Mouse (Mus musculus): ENCODE measurements around the gene Cnnm3. TPM values are rescaled to one million over a fixed set of nuclear protein-coding genes. Genes with fewer than 3 reads are reported as not detected.

Gene Cnnm3
- polyA plus RNA-seq, 1 experiment from 2014 or later = 5.4 TPM

DNA sequence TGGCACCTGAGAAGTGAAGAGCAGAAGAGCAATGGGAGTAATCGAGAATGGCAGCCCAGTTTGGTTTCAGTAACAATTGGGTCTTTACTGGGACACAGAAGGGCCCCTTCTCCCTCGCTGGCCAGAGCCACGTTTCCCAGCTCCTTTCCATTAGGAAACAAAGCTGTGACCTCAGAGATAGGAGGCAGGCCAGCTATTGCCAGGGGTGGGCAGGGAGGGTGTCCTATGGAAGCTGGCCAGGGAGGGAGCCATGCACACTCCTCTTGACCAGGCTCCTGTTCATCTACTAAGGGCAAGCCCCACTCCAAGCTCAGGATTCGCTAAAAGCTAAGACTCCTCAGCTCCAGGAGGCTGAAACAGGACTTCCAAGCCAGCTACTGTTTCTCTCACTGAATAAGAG, 47.6 kb downstream of the Cnnm3 start:
- Histone ChIP-seq H3K4me2 (peak overlapping the region; percentile 98), H3K36me3 (ENCODE audit: insufficient read depth) (peaks cover 14% of the 10 kb centered on the region), H3K27ac (ENCODE audit: low read depth) (peak overlapping the region; percentile 100; the same call in 1 of the 2 replicates), H3K27me3 (ENCODE audit: insufficient read depth, low read length) (no peaks in the 10 kb centered on the region), H3K4me1 (ENCODE audit: insufficient read depth) (peaks cover 15% of the 10 kb centered on the region), H3K9me3 (ENCODE audit: low read depth, low read length) (no peaks in the 10 kb centered on the region), H3K9ac (peak overlapping the region; percentile 95), H3K4me3 (ENCODE audit: low read depth, low read length) (peak overlapping the region; percentile 94)
- ATAC-seq (ENCODE audit: insufficient read depth) (no peak), DNase-seq (no peak)
- no peak for TF ChIP-seq CTCF (IDR thresholded peaks at IDR 0.05; ENCODE audit: low read depth)
- 18% methylated on average over 4 of the region's 4 CpGs for WGBS

DNA sequence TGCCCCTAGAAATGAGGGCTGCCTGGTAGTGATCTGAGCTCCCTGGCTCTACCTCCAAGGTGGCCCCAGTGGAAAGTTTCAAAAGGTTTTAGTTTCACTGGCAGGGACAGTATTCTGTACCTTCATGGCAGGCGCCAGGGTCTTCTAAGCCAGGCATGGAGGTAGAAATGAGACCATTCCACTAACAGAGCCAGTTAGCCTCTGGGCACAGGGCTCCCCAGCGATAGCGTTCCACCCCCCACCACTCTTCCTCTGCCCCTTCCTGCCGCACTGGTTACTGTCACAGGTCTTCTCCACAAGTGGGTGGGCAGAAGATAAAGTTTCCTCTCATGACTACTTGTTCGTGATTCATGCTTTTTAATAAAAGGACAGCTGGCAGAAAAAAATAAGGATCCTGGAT, 48.2 kb downstream of the Cnnm3 start:
- 56% methylated on average over 5 of the region's 5 CpGs for WGBS
- Histone ChIP-seq H3K36me3 (ENCODE audit: insufficient read depth) (peaks cover 8% of the 10 kb centered on the region; the same call in 1 of the 2 replicates), H3K4me2 (no peak overlapping the region), H3K9ac (no peak overlapping the region), H3K27ac (ENCODE audit: low read depth) (no peak overlapping the region), H3K9me3 (ENCODE audit: low read depth, low read length) (no peaks in the 10 kb centered on the region), H3K4me3 (ENCODE audit: low read depth, low read length) (no peak overlapping the region), H3K4me1 (ENCODE audit: insufficient read depth) (peaks cover 11% of the 10 kb centered on the region), H3K27me3 (ENCODE audit: insufficient read depth, low read length) (no peaks in the 10 kb centered on the region)
- TF ChIP-seq CTCF (IDR thresholded peaks at IDR 0.05; ENCODE audit: low read depth) = no peak
- ATAC-seq (ENCODE audit: insufficient read depth) = no peak
- DNase-seq = no peak

DNA sequence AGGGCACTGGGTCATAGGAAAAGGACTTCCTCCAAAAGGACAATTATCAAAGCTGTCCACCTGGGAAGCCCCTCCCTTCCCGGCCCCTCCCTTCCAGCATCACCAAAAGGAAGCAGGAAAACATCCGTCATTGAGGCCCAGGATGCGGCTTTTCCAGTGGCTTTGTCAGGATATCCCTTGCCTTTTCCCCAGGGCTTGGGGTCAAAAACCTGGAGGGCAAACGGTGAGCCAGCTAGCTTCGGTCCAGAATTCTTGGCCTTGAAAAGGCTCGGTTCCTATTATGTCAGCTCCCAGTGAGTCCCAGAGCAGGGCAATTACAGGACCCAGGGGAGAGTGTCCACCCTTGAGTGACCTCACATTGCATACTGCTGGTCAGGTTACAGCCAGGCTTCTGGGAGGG, 49.2 kb downstream of the Cnnm3 start:
- Histone ChIP-seq H3K36me3 (ENCODE audit: insufficient read depth) (no peaks in the 10 kb centered on the region), H3K9ac (no peak overlapping the region), H3K4me3 (ENCODE audit: low read depth, low read length) (no peak overlapping the region), H3K4me1 (ENCODE audit: insufficient read depth) (peaks cover 1% of the 10 kb centered on the region), H3K9me3 (ENCODE audit: low read depth, low read length) (no peaks in the 10 kb centered on the region), H3K27ac (ENCODE audit: low read depth) (no peak overlapping the region), H3K4me2 (no peak overlapping the region), H3K27me3 (ENCODE audit: insufficient read depth, low read length) (no peaks in the 10 kb centered on the region)
- TF ChIP-seq CTCF (IDR thresholded peaks at IDR 0.05; ENCODE audit: low read depth) = no peak
- WGBS = 46% methylated on average over 6 of the region's 6 CpGs
- peak; percentile 37 for DNase-seq
- no peak for ATAC-seq (ENCODE audit: insufficient read depth)

DNA sequence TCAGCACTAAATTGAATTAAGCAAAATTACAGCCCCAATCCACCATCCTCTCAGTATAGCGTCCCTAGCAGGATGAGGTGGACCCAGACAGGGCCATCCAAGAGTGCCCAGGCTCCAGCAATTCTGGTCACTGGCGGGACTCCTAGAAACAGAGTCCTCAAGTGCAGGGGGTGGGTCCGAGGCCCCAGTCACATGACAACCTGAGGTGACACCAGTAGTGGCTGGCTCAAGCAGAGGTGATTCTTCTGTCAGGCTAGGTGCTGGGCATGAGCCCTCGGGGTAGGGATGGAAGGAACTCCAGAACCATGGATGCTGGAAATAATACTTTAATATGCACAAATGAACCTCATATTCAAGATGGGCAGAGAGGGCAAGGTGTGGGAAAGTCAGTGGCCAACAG, 50.7 kb downstream of the Cnnm3 start:
- Histone ChIP-seq H3K9ac (no peak overlapping the region), H3K4me1 (ENCODE audit: insufficient read depth) (no peaks in the 10 kb centered on the region; the same call in 1 of the 2 replicates), H3K9me3 (ENCODE audit: low read depth, low read length) (no peaks in the 10 kb centered on the region), H3K36me3 (ENCODE audit: insufficient read depth) (no peaks in the 10 kb centered on the region), H3K4me2 (no peak overlapping the region), H3K4me3 (ENCODE audit: low read depth, low read length) (no peak overlapping the region), H3K27ac (ENCODE audit: low read depth) (no peak overlapping the region), H3K27me3 (ENCODE audit: insufficient read depth, low read length) (no peaks in the 10 kb centered on the region)
- 53% methylated on average over 4 of the region's 4 CpGs for WGBS
- ATAC-seq (ENCODE audit: insufficient read depth) = no peak
- DNase-seq = no peak
- TF ChIP-seq CTCF (IDR thresholded peaks at IDR 0.05; ENCODE audit: low read depth) = no peak

DNA sequence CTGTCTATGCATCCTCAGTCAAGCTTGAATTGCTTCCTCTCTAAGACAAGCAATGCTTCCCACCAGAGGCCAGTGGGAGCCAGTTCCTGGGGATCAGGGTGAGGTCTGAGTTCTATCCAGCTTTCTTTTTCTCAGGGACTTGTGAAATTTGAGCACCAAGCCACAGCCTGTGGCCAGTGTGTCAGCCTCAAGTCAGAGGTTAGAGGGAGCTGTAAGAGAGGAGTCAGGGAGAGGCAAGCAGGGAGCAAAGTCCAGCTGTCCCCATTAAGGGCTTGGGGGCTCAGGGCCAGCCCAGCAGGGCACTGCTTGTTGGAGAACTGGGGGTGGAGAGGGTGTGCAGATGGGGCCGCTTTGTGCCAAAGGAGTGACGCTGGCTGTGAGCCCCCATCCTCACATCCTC, 51.5 kb downstream of the Cnnm3 start:
- ATAC-seq (ENCODE audit: insufficient read depth) = no peak
- peaks cover 4% of the 10 kb centered on the region for H3K4me1 ChIP-seq (ENCODE audit: insufficient read depth)
- 71% methylated on average over 2 of the region's 2 CpGs for WGBS

DNA sequence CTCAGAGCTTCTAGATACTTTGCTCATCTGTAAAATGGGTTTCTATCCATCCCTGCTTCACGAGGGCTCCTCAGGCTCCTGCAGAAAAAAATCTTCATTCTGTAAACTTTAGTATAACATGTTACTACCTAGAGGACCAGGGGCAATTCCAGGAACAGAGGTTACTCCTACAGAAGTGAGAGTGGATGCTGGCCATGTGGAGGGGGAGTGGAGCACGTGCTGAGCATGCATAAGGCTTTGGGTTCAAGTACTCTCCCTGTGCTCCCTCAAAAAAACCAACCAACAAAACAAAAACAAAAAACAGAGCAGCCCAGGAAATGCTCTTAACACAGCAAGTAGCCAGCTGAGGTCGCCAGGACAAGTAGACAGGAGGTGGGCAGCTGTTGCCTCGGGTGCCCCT, 52.0 kb downstream of the Cnnm3 start:
- no peak overlapping the region for H3K9ac ChIP-seq
- no peaks in the 10 kb centered on the region for H3K27me3 ChIP-seq (ENCODE audit: insufficient read depth, low read length)
- no peak for ATAC-seq (ENCODE audit: insufficient read depth)
- H3K36me3 ChIP-seq (ENCODE audit: insufficient read depth) = no peaks in the 10 kb centered on the region
- no peak for TF ChIP-seq CTCF (IDR thresholded peaks at IDR 0.05; ENCODE audit: low read depth)
- H3K4me3 ChIP-seq (ENCODE audit: low read depth, low read length) = no peak overlapping the region
- peaks cover 8% of the 10 kb centered on the region for H3K4me1 ChIP-seq (ENCODE audit: insufficient read depth)
- H3K9me3 ChIP-seq (ENCODE audit: low read depth, low read length) = no peaks in the 10 kb centered on the region
- 62% methylated on average over 4 of the region's 4 CpGs for WGBS
- no peak overlapping the region for H3K4me2 ChIP-seq
- no peak for DNase-seq
- no peak overlapping the region for H3K27ac ChIP-seq (ENCODE audit: low read depth)

More for the DNA sequence above, 51.5 kb downstream of the Cnnm3 start:
- no peak for TF ChIP-seq CTCF (IDR thresholded peaks at IDR 0.05; ENCODE audit: low read depth)
- Histone ChIP-seq H3K27me3 (ENCODE audit: insufficient read depth, low read length) (no peaks in the 10 kb centered on the region), H3K4me2 (no peak overlapping the region), H3K36me3 (ENCODE audit: insufficient read depth) (no peaks in the 10 kb centered on the region), H3K27ac (ENCODE audit: low read depth) (no peak overlapping the region), H3K9ac (no peak overlapping the region), H3K4me3 (ENCODE audit: low read depth, low read length) (no peak overlapping the region), H3K9me3 (ENCODE audit: low read depth, low read length) (no peaks in the 10 kb centered on the region)
- DNase-seq = no peak

DNA sequence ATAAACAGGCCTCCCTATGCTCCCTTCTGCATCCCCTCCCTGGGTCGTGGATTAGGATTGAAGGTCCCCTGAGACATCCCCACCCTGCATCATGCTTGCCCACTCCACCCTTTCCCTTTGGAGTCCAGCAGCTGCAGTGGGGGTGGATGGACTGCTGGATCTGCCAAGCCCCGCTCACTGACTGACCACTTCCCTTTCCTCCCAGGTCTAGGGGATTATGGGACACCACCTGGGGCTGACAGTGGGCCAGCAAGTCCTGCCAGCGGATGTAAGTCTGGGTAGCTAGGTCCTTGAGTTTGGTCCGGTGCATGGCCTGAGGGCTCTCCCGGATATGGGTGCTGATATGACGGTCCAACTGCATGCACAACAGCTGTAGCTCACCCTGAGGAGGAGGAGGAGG, 52.4 kb downstream of the Cnnm3 start:
- H3K4me3 ChIP-seq (ENCODE audit: low read depth, low read length) = no peak overlapping the region
- H3K9ac ChIP-seq = no peak overlapping the region
- H3K27me3 ChIP-seq (ENCODE audit: insufficient read depth, low read length) = no peaks in the 10 kb centered on the region
- whole genome bisulfite sequencing = 66% methylated on average over 6 of the region's 6 CpGs
- ATAC-seq (ENCODE audit: insufficient read depth) = no peak
- no peak overlapping the region for H3K4me2 ChIP-seq
- no peak for DNase-seq
- no peaks in the 10 kb centered on the region for H3K9me3 ChIP-seq (ENCODE audit: low read depth, low read length)
- no peak overlapping the region for H3K27ac ChIP-seq (ENCODE audit: low read depth)
- no peaks in the 10 kb centered on the region for H3K36me3 ChIP-seq (ENCODE audit: insufficient read depth)
- H3K4me1 ChIP-seq (ENCODE audit: insufficient read depth) = peaks cover 8% of the 10 kb centered on the region
- no peak for TF ChIP-seq CTCF (IDR thresholded peaks at IDR 0.05; ENCODE audit: low read depth)

DNA sequence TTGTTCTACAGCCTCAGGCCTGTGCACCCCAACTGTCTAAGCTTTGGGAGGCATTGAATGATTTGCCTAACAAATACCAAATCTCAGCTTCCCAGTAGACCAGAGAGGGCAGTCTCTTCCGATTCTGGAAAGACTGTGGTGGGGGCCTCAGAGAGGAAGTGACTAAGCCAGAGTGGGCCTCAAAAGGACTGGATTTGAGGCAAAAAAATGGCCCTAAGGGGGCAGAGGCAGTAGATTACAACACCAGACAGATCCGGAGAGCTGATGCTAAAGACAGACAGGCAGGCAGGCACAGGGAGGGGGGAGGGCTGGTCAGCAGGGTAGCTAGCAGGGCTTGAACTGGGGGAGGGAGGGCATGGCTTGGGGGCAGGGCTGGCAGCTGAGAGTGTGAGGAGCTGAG, 54.8 kb downstream of the Cnnm3 start:
- H3K4me1 ChIP-seq (ENCODE audit: insufficient read depth) = peaks cover 16% of the 10 kb centered on the region

More for the DNA sequence above, 54.8 kb downstream of the Cnnm3 start:
- Histone ChIP-seq H3K4me3 (ENCODE audit: low read depth, low read length) (no peak overlapping the region), H3K9me3 (ENCODE audit: low read depth, low read length) (no peaks in the 10 kb centered on the region), H3K36me3 (ENCODE audit: insufficient read depth) (no peaks in the 10 kb centered on the region), H3K27me3 (ENCODE audit: insufficient read depth, low read length) (no peaks in the 10 kb centered on the region), H3K4me2 (no peak overlapping the region), H3K27ac (ENCODE audit: low read depth) (no peak overlapping the region), H3K9ac (no peak overlapping the region)
- 16% methylated on average over 2 of the region's 2 CpGs for WGBS
- DNase-seq = no peak
- no peak for TF ChIP-seq CTCF (IDR thresholded peaks at IDR 0.05; ENCODE audit: low read depth)
- no peak for ATAC-seq (ENCODE audit: insufficient read depth)

Data from lung, embryonic 14.5 days (tissue).